Mouse (Mus musculus) lung, postnatal 0 days (tissue): ENCODE data around the gene Mthfd1l.

ENCODE experiments used
- CTCF ChIP-seq: IDR thresholded peaks from 2 replicates; pipeline ENCODE4 v1.5.1; 2016; ENCODE audit warnings: antibody characterized with exemption, mild to moderate bottlenecking
- EP300 ChIP-seq: IDR thresholded peaks from 2 replicates; pipeline ENCODE4 v1.6.1; 2016; ENCODE audit warnings: antibody characterized with exemption, mild to moderate bottlenecking, control low read depth

DNA sequence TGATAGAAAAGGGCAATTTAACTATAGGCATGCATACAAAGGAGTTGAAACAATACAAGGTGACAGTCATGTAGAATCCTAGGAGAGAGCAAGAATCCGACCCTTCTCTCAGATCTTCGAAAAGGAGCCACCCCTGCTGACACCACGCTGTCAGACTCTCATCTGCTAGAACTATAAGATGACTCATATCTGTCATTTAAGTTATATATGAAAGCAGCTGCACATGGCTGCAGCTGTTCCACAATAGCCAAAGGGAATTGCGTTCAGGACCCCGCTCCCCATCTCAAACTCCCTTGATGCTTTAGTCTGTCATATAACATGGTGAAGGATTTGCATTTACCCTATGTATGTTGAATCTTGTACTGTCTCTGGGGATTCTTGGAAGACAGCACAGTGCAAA is 201.3 kb downstream of the Mthfd1l start:
- TF ChIP-seq CTCF (no peak), EP300 (no peak)
